Mouse (Mus musculus) testis, adult 2 months (tissue): ENCODE results near the gene Prkn.
A peak's percentile ranks its signal among the peaks of the same experiment; 100 is the strongest.

Experiments
- CTCF ChIP-seq: fragments of 200-500 bp; IDR thresholded peaks from 2 replicates; pipeline ENCODE4 v1.5.1; 2012; ENCODE audit warnings: low read depth, mild to moderate bottlenecking, inconsistent platforms, low read length, moderate library complexity; ENCODE audit not compliant: control insufficient read depth, insufficient read depth, insufficient replicate concordance
- POLR2A ChIP-seq: fragments of 200-500 bp; IDR thresholded peaks from 2 replicates; pipeline ENCODE4 v1.6.1; 2012; ENCODE audit warnings: low read depth, mild to moderate bottlenecking, inconsistent platforms, low read length, moderate library complexity; ENCODE audit not compliant: control insufficient read depth

- no peak for TF ChIP-seq POLR2A
- peak; percentile 64; the same call in 1 of the 2 replicates for TF ChIP-seq CTCF
Observed at GRCm38 (mm10) chr17:11611459-11611858, 771.3 kb downstream of the Prkn start.
